Mouse (Mus musculus) forebrain, embryonic 13.5 days (tissue): ENCODE measurements around the gene S100a2. TPM values are rescaled to one million over a fixed set of nuclear protein-coding genes. Genes with fewer than 3 reads are reported as not detected.

Experiments
- ATAC-seq: fragments of 200-750 bp; cut with Nextera tagmentation; 2 replicates; pipeline ENCODE4 v1.8.0; 2017
- H3K27ac ChIP-seq: fragments of 300-500 bp; sonication (generic); 2 replicates; pipeline ENCODE4 v1.5.1; 2015; ENCODE audit warnings: inconsistent platforms, mild to moderate bottlenecking, moderate library complexity
- H3K27me3 ChIP-seq: fragments of 300-500 bp; sonication (generic); 2 replicates; pipeline ENCODE4 v1.6.1; 2015; ENCODE audit warnings: mild to moderate bottlenecking, inconsistent platforms
- H3K36me3 ChIP-seq: fragments of 300-500 bp; sonication (generic); 2 replicates; pipeline ENCODE4 v1.6.1; 2015; ENCODE audit warnings: mild to moderate bottlenecking, inconsistent platforms; ENCODE audit not compliant: poor library complexity, severe bottlenecking
- H3K4me1 ChIP-seq: fragments of 300-500 bp; sonication (generic); 2 replicates; pipeline ENCODE4 v1.6.1; 2015; ENCODE audit warnings: inconsistent platforms
- H3K4me2 ChIP-seq: fragments of 300-500 bp; sonication (generic); 2 replicates; pipeline ENCODE4 v1.6.1; 2015; ENCODE audit warnings: inconsistent platforms, mild to moderate bottlenecking, moderate library complexity
- H3K4me3 ChIP-seq: fragments of 300-500 bp; sonication (generic); 2 replicates; pipeline ENCODE4 v1.5.1; 2015; ENCODE audit warnings: mild to moderate bottlenecking, inconsistent platforms
- H3K9ac ChIP-seq: fragments of 300-500 bp; sonication (generic); 2 replicates; pipeline ENCODE4 v1.6.1; 2015; ENCODE audit warnings: mild to moderate bottlenecking, inconsistent platforms
- H3K9me3 ChIP-seq: fragments of 300-500 bp; sonication (generic); replicated peaks from 2 replicates; pipeline ENCODE4 v1.6.1; 2016; ENCODE audit warnings: inconsistent platforms
- WGBS: fragments of 180-500 bp; shearing (Covaris S2); methylation state at CpG from one replicate; pipeline ENCODE4 v1.1.7; 2015; 5-methylcytosine and 5-hydroxymethylcytosine counted together
- polyA plus RNA-seq: library from polyadenylated mRNA; unstranded; fragments of >200 nt; fragmentation: Nextera tagmentation; extraction: Ambion mirVana; gene quantifications from 2 replicates; pipeline ENCODE4 v1.2.1, GENCODE M21; 2015

The S100a2 gene
- polyA plus RNA-seq, 1 experiment from 2014 or later: not detected

DNA sequence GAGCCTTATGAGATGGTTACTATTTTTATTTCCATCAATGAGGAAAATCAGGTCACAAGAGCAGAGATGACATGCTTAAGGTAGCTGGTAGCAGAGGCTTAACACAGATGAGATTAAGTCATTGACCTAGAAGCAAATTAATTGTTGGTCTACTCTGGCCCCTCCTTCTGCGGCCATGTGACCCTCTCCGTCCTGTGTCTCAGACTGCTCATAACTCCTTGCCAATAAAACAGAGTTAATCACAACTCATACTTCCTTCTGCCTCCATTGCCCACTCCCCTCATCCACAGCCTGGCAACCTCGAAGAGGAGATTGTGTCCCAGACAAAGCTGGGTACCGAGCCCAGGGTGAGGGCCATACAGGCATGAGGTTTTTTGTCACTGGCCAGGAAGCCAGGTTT is 8.2 kb downstream of the S100a2 start:
- Histone ChIP-seq H3K4me2 (no peak overlapping the region), H3K4me1 (no peaks in the 10 kb centered on the region), H3K4me3 (no peak overlapping the region), H3K36me3 (no peaks in the 10 kb centered on the region), H3K27me3 (no peaks in the 10 kb centered on the region; the same call in 1 of the 2 replicates), H3K9me3 (0 out of 2 replicates have a peak, but pooled peaks cover 4% of the 10 kb centered on the region), H3K27ac (no peak overlapping the region), H3K9ac (no peak overlapping the region)
- ATAC-seq: no peak
- WGBS: 81% methylated on average over 4 of the region's 4 CpGs

DNA sequence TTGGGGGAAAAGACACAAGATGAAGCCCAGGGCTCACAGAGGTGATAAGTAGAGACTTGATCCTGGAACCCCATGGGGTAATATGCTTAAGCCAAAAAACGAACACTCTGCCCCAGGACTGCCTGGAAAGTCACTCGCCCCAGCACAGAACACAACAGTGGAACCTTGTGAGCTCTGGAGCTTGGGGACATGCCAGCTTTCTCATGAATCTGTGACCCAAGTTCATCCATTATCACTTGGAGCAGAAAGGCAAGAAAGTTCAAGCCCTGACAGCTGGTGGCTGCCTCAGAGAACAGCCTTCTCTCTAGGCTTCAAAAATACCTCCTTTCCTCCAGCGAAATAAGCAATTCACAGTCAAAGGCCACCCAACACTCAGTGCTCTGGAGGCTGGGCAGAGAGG is 9.4 kb downstream of the S100a2 start:
- H3K9ac ChIP-seq: no peak overlapping the region
- peaks cover 4% of the 10 kb centered on the region for H3K4me1 ChIP-seq
- no peak for ATAC-seq
- no peaks in the 10 kb centered on the region for H3K36me3 ChIP-seq
- H3K9me3 ChIP-seq: no peaks in the 10 kb centered on the region
- H3K4me3 ChIP-seq: no peak overlapping the region
- H3K4me2 ChIP-seq: no peak overlapping the region
- H3K27ac ChIP-seq: no peak overlapping the region
- WGBS: 84% methylated on average over 3 of the region's 3 CpGs
- no peaks in the 10 kb centered on the region; the same call in 1 of the 2 replicates for H3K27me3 ChIP-seq

DNA sequence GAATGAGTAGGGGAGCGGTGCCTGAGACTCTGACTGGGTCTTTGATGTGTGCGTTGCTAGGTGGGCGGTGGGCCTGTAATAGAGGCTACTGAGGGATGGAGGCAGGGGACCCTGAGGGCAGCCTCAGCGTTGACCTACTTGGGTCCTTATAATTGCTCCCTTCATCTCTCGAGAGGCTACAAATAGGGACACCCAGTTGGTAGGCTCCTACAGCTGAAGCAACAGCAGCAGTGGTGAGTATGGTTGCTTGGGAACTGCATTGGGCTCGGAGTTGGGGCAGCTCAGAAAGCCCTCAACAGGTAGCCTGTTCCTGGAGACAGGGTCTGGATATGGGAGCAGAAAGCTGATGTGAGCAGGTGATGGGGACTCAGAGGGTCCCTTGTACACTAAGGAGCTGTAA is 10.0 kb downstream of the S100a2 start:
- ATAC-seq: no peak
- WGBS: 81% methylated on average over 6 of the region's 6 CpGs

DNA sequence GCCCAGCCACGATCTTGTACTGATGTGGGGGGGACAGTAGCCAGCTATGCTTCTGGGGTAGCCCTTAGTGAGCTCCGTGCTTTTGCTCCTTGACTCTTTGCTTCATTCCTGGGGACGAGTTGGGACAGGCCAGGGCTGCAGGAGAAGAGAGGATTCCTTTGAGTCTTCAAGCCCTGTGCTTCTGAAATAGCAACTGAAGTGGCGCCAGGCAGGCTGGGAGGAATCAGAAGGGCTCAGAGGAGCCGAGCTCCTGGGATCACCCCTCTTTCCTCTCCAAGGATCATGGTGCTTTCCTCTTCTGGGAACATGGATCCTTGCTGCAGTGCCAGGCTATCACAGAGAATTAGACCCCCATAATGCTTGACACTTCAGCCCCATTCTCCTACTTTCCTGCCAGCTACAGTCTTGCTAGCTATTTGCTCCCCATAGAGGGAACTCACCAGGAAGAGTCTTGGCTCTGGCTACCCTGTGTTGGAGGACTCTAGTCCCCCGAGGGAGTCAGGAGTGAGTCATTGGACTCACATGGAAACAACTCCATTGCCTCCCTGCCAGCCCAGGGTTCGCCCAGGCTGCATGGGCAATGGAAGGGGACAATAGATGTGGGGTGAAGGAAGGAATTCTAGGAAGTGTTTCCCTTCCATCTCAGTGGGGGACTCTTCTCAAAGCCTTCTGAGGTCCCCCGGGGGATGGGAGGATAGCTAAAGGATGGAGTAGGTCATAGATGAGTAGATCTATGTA is 10.6 kb downstream of the S100a2 start:
- 80% methylated on average over 8 of the region's 8 CpGs for WGBS

More for the DNA sequence above, 10.0 kb downstream of the S100a2 start:
- H3K36me3 ChIP-seq: no peaks in the 10 kb centered on the region
- no peaks in the 10 kb centered on the region; the same call in 1 of the 2 replicates for H3K27me3 ChIP-seq
- H3K4me2 ChIP-seq: no peak overlapping the region
- H3K4me3 ChIP-seq: no peak overlapping the region
- no peaks in the 10 kb centered on the region for H3K9me3 ChIP-seq
- no peak overlapping the region for H3K27ac ChIP-seq
- peaks cover 11% of the 10 kb centered on the region for H3K4me1 ChIP-seq
- H3K9ac ChIP-seq: no peak overlapping the region

DNA sequence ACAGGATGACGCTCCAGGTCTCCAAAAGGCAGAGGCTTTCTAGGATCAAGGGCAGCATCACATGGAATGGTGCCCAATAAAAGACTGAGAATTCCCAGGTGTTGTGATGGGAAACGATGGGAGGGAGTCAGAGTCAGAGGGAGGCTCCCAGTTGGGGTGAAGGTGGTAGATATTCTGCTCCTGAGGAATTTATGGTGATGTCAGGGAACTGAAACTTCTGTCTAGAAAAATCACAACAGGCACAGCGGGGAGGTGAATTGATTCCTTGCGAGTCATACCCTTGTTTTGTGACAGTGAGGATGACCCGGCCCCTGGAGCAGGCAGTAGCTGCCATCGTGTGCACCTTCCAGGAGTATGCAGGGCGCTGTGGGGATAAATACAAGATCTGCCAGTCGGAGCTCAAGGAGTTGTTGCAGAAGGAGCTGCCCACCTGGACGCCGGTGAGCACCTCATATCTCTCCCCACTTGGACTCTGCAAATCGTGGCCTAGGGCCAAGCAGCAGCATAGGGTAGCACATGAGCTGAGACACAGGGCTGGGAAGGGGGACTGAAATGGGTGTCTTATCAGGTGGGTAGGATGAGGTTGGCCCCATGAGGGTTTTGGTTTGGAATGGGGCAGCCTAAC is 11.6 kb downstream of the S100a2 start, which contains the start of gene Gm42674:
Gene Gm42674, plus strand, starts transcription at position 419 of the 625 bp plus-strand sequence.
- H3K27me3 ChIP-seq: no peaks in the 10 kb centered on the region; the same call in 1 of the 2 replicates
- H3K4me3 ChIP-seq: no peak within 1 kb of the TSS
- no peak within 1 kb of the TSS for H3K27ac ChIP-seq
- 81% methylated on average over 11 of the region's 11 CpGs for WGBS
- H3K4me1 ChIP-seq: peaks cover 12% of the 10 kb centered on the region
- no peaks in the 10 kb centered on the region for H3K36me3 ChIP-seq
- H3K9me3 ChIP-seq: no peaks in the 10 kb centered on the region
- no peak within 1 kb of the TSS for H3K9ac ChIP-seq
- no peak for ATAC-seq
- no peak within 1 kb of the TSS for H3K4me2 ChIP-seq

More for the DNA sequence above, 10.6 kb downstream of the S100a2 start:
- H3K9ac ChIP-seq: no peak overlapping the region
- no peaks in the 10 kb centered on the region; the same call in 1 of the 2 replicates for H3K27me3 ChIP-seq
- no peak overlapping the region for H3K27ac ChIP-seq
- ATAC-seq: no peak
- H3K9me3 ChIP-seq: no peaks in the 10 kb centered on the region
- peaks cover 12% of the 10 kb centered on the region for H3K4me1 ChIP-seq
- H3K4me2 ChIP-seq: no peak overlapping the region
- no peaks in the 10 kb centered on the region for H3K36me3 ChIP-seq
- no peak overlapping the region for H3K4me3 ChIP-seq

DNA sequence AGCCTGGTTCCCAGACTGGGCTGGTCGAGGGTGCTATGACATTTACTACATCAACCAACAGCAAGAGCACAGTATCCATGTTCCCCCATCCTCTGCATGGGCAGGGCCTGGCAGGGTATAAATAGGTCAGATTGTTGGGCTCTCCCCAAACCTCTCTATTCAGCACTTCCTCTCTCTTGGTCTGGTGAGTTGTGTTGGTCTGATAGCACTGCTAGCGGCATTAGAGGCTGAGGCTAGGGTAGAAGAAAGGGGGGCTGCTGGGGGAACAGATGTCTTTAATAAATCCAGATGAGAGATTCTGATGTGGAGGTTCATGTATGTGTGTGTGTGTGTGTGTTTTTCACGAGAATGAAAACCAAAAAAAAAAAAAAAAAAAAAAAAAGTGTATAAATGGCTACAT is 13.6 kb downstream of the S100a2 start, which contains the start of gene S100a4:
Gene S100a4, plus strand, starts transcription at position 149 of the 400 bp plus-strand sequence.
- H3K9ac ChIP-seq: no peak within 1 kb of the TSS
- H3K4me1 ChIP-seq: peaks cover 12% of the 10 kb centered on the region
- H3K36me3 ChIP-seq: no peaks in the 10 kb centered on the region
- H3K9me3 ChIP-seq: no peaks in the 10 kb centered on the region
- H3K4me3 ChIP-seq: no peak within 1 kb of the TSS
- peak within 1 kb of the TSS; percentile 51 for H3K27ac ChIP-seq
- ATAC-seq: peak; percentile 5; the same call in 1 of the 2 replicates
- no peak within 1 kb of the TSS for H3K4me2 ChIP-seq
- no peaks in the 10 kb centered on the region; the same call in 1 of the 2 replicates for H3K27me3 ChIP-seq
- 71% methylated on average over 3 of the region's 3 CpGs for WGBS

DNA sequence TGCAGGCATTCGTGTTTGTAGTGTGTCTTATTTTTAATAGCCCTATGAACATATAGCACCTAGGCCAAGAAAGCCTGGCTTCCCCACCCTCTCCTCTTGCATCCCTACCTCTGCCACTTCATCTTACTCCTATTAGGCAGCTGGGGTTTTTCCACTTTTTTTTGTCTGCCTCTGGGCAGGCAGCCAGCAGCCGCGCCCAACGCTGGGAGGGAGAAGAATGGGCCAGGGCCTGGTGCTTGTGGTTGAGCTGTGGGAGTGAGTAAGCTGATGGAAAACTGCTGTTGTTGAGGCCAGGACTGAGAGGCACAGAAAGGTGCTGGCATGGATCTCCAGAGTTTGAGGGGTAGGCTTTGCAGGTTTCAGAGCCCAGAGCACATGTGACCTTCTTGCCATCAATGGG is 14.4 kb downstream of the S100a2 start:
- H3K4me3 ChIP-seq: no peak overlapping the region
- H3K4me2 ChIP-seq: no peak overlapping the region
- ATAC-seq: peak; percentile 80
- no peak overlapping the region for H3K9ac ChIP-seq
- peaks cover 12% of the 10 kb centered on the region for H3K4me1 ChIP-seq
- 15% methylated on average over 4 of the region's 4 CpGs for WGBS
- peak overlapping the region; percentile 51 for H3K27ac ChIP-seq
- no peaks in the 10 kb centered on the region for H3K9me3 ChIP-seq
- no peaks in the 10 kb centered on the region for H3K36me3 ChIP-seq
- H3K27me3 ChIP-seq: no peaks in the 10 kb centered on the region; the same call in 1 of the 2 replicates

DNA sequence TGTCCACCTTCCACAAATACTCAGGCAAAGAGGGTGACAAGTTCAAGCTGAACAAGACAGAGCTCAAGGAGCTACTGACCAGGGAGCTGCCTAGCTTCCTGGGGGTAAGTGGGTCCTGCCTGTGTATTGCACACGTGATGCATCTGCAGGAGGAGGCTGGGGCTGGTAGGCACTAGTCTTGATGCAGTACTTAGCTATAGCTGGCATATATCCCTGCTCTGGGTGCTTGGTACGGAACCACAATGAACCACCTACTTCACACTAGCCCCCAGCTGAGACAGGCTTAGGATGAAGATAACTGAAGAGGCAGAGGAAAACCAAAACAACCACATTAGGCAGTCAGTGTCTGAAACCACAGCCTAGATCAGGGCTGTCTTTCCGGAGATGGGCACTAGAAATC is 15.0 kb downstream of the S100a2 start:
- Histone ChIP-seq H3K4me3 (no peak overlapping the region), H3K9me3 (no peaks in the 10 kb centered on the region), H3K4me1 (peaks cover 12% of the 10 kb centered on the region), H3K9ac (no peak overlapping the region), H3K36me3 (no peaks in the 10 kb centered on the region), H3K27me3 (no peaks in the 10 kb centered on the region; the same call in 1 of the 2 replicates), H3K27ac (peak overlapping the region; percentile 49; the same call in 1 of the 2 replicates), H3K4me2 (no peak overlapping the region)
- 83% methylated on average over 3 of the region's 3 CpGs for WGBS
- ATAC-seq: no peak

DNA sequence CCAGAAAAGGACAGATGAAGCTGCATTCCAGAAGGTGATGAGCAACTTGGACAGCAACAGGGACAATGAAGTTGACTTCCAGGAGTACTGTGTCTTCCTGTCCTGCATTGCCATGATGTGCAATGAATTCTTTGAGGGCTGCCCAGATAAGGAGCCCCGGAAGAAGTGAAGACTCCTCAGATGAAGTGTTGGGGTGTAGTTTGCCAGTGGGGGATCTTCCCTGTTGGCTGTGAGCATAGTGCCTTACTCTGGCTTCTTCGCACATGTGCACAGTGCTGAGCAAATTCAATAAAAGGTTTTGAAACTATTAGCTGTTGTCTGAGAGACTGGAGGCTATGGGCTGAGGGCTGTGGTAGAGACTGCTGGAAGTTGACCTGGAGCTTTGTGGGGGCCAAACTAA is 15.7 kb downstream of the S100a2 start:
- 93% methylated on average over 2 of the region's 2 CpGs for WGBS
- Histone ChIP-seq H3K4me2 (no peak overlapping the region), H3K4me3 (no peak overlapping the region), H3K36me3 (no peaks in the 10 kb centered on the region), H3K27ac (no peak overlapping the region), H3K9ac (no peak overlapping the region), H3K4me1 (peaks cover 12% of the 10 kb centered on the region), H3K9me3 (no peaks in the 10 kb centered on the region), H3K27me3 (no peaks in the 10 kb centered on the region; the same call in 1 of the 2 replicates)
- no peak for ATAC-seq

DNA sequence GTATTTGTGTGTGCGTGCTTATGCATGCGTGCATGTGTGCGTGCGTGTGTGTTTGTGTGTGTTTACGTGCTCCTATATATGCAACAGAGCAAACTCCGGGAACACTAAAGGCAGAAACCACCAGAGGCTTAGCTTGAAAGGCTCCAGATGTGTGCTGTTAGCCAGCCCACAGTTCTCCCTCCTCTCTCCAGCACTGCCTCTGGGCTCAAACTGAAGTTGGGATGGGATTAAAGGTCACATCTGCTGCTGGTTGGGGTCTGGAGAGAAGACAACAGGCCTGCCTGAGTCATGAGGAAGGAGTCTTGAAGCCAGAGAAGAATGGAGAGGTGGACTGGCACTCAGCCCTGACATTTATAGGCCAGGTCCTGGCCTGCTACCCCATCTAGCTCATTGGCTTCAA is 16.1 kb downstream of the S100a2 start:
- Histone ChIP-seq H3K27ac (no peak overlapping the region), H3K9me3 (no peaks in the 10 kb centered on the region), H3K9ac (no peak overlapping the region), H3K27me3 (no peaks in the 10 kb centered on the region; the same call in 1 of the 2 replicates), H3K4me1 (peaks cover 12% of the 10 kb centered on the region), H3K36me3 (no peaks in the 10 kb centered on the region), H3K4me3 (no peak overlapping the region), H3K4me2 (no peak overlapping the region)
- WGBS: 92% methylated on average over 6 of the region's 6 CpGs
- ATAC-seq: no peak

DNA sequence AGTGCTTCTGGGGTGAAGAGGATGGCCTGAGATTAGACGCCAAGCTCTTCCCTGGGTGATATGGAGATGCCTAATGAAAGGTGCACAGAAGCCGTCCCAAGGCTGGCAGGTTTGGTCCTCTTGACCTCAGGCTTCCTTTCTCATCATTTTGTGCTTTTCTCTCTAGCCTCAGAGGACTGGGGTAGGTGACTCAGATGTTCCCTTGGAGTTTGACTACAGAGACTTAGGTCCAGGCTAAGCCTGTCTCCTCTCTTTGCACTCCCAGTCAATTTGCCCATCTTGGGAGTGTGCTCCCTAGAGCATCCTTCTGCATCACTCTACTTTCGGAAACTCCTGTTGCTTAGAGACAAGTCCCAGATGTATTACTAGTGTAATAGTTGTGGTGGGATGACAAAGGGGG is 17.3 kb downstream of the S100a2 start:
- 87% methylated on average over 3 of the region's 3 CpGs for WGBS

DNA sequence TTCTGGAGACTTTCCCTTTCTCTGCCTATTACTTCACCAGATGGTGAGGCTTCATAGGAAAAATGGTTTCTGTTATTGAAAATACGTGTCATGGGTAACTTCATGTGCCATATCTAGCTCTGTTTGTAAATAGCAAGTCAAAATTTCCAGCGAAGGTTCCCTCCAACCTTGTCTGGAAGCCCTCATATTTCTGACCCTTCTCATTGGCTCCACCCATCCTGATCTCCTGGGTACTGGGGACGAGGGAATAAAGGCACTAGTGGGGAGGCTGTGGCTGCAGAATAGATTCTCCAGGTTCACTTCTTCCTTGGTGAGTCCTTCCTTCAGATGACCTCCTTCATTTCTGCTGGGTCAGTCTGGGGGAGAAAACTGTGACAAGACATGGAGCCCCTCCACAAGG is 18.2 kb downstream of the S100a2 start, which contains the start of gene S100a5:
Gene S100a5, plus strand, starts transcription at position 301 of the 400 bp plus-strand sequence.
- Histone ChIP-seq H3K4me1 (peaks cover 16% of the 10 kb centered on the region), H3K36me3 (no peaks in the 10 kb centered on the region), H3K27ac (no peak within 1 kb of the TSS), H3K9ac (no peak within 1 kb of the TSS), H3K27me3 (peaks cover 1% of the 10 kb centered on the region; the same call in 1 of the 2 replicates), H3K4me2 (no peak within 1 kb of the TSS), H3K4me3 (no peak within 1 kb of the TSS), H3K9me3 (no peaks in the 10 kb centered on the region)
- WGBS: 63% methylated on average over 3 of the region's 3 CpGs
- no peak for ATAC-seq

More for the DNA sequence above, 17.3 kb downstream of the S100a2 start:
- no peak for ATAC-seq
- Histone ChIP-seq H3K36me3 (no peaks in the 10 kb centered on the region), H3K9me3 (no peaks in the 10 kb centered on the region), H3K4me3 (no peak overlapping the region), H3K27me3 (no peaks in the 10 kb centered on the region; the same call in 1 of the 2 replicates), H3K27ac (no peak overlapping the region), H3K4me1 (peaks cover 12% of the 10 kb centered on the region), H3K4me2 (no peak overlapping the region), H3K9ac (no peak overlapping the region)
